Mouse (Mus musculus) mesoderm, embryonic 11.5 days (tissue): ENCODE data around the gene Plxna4.

Experiments
- DNase-seq: peaks from one replicate; pipeline ENCODE4 v3.0.0-alpha.2; 2012; ENCODE audit warnings: low read depth, low spot score

Plxna4 gene

DNA sequence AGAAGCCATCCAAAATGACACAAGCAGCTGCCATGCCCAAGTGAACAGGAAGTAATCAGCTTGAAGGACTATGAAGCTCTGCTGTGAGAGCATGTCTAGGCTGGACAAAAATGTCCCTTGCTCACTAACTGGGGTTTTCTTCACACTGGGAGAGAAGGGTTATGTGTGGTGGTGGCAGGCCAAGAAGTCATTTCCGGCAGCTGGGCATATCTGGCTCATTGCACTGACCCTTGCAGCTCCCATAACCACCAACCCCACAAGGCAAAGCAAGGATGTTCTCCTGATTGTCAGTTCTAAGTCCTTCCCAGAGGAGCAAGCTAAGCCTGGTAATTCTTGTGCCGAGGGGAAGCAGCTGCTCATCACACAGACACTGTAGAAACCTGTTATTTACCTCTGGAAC is 239.0 kb downstream of the Plxna4 start:
- DNase-seq, result no peak

DNA sequence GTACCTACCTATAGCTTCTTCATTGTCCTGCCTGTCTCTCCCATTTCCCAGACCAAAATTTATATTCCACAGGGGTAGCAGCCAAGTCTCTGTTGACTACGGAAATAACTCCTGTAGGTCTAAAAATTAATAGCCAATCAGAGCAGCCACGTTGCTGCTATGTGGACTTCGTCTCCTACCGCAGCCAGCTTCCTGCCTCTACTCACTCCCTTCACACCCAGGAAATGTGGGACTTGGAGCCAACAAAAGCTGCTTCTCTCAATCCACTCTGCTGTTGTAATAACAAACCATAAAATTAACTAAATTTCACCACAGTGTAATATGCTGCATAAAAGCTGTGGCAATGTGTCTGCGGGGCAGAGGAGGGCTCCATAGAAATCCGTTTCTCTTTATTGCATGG is 239.9 kb downstream of the Plxna4 start:
- DNase-seq, result no peak

DNA sequence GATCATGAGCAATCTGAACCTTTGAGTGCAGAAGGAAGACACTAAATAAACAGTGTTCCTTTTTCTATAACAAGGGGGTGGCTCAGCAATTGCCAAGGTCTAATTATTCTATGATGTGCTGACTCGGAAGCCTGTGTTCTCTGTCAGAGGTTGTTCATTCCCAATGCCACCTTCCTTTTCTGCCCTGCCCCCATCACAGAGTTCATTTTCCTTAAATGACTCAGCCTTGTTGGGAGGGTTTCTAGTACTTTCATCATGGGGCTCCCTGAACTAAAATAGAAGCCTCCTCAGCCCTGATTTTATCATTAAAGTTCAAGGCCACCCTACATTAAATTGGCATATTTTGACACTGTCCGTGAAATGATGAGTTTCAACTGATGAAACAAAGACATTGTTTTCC is 242.0 kb downstream of the Plxna4 start:
- no peak for DNase-seq

DNA sequence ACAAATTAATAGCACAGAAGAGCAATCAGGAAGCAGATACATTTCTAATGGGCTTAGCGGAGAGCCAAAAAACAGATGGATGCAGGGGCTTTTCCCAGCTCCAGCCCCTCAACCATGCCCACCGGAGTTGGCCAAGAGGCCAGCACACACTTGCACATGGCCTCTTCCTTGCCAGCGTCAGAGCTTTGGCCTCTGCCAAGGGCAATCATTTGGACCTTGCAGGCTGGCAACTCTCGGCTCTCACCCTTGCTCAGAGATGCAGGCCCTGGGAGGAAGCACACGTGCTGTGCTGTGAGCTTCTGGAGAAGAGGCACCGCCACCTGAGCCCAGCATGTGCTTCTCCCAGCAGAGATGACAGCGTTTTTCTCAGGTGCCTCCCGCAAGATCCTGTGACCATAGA is 245.3 kb downstream of the Plxna4 start:
- no peak for DNase-seq

DNA sequence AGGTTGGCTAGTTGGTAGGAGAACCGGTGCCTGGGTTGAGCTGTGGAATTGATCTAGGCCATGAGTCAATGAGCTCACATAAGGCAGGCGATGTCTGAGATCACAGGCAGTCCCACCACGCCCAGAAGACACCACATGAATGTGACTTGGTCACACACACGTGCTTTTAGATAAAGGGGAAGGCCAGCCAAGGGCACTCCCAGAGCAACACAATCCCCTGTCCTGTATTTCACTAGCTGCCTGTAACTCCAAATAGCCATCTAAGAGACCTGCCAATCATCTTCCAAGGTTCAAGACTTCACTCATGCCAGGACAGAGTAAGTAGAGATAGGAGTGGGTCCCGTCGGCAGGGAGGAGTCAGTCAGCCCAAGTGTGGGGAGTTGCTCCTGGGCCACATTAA is 245.7 kb downstream of the Plxna4 start:
- no peak for DNase-seq

DNA sequence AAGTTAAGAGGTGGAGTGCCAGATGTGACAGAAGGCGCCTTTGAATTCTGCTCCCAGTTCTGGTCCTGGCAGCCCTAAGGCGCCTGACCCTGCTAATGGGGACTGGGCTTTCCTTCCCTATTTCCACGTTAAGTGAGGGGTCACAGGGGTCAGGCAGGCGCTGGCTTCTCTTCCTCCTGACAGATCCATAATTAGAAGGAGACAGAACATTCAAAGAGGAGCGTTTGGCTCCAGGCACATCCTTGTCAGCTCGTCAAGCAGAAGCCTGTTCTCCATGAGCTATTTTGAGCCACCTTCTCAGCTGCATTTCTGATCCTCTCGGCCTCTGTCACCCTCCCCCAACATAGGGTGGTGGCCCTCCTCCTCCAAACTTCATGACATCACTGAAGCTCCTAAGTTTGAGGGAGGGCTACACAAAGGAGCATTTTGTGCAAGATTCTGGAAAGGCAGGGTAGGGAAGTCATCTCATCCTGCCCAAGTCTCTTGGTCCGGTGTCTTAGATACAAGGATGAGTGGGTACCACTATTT is 249.5 kb downstream of the Plxna4 start:
- peak; percentile 30 for DNase-seq

DNA sequence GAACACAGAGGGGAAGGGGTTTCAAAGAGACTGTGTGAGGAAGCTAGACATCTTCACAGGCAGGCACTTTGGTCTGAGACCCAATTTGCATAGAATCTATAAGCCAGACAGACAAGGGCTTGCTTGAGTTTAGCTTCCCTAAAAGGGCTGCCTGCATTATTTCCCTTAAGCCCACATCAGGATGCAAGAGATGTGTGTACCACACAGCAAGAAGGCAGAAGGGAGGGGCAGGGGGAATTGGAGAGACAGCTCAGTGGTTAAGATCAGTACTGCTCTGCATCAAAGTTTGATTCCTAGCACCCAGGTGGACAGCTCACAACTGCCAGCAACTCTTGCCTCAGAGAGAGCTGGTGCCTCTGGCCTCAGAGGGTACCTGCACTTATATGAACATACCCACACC is 256.7 kb downstream of the Plxna4 start:
- DNase-seq, result no peak

DNA sequence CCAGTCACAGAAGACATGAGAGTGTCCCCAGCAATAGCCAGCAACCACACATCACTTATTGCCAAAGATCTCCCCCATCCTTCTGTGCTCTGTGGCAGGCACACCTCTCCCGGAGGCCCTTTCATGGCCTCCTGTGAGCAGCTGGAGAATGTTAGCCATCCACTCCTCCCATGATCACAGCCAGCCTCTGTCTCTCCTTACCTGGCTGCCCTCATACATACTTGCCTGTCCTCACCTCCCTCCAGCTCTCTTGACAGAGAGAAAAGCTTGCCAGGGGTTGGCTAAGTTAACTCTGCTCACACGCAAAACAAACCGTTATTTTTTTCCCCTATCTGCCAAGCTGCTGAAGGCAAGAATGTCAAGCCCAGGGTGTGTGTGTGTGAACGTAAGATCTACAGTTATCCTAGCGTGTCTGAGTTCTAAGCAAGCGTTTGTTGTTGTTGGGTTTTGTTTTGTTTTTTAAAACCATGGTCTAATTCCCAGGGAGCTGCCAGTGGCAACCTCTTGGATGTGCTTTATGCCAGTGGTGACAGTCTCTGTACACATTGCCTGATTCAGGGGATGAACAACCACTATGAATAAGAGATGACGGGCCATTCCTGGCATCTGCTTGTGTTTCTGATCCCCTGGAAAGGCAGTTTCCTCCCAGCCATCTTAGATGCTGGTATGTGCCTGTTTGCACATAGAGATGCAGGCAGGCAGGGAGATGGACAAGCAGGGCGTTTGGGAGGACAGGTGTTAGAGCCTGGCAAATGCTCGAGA is 257.8 kb downstream of the Plxna4 start:
- no peak for DNase-seq

DNA sequence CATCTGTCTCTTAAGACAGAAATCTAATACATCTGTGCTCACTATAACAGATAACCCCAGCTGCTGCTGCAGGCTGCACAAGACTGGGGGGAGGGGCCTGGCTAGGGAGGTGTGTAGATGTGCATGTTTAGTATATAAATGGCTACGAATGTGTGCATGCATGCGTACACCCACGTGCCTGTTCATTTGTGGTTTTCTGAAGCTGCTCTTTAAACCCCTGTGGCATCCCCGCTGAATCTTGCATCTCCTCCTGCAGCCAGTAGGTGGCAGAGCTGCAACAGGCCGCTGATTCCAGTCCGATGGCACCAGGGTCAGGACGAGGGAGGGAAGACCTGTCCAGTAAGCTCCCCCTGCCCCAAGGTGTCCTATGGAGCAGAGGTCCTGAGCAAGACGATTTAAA is 260.0 kb downstream of the Plxna4 start:
- peak; percentile 80 for DNase-seq

DNA sequence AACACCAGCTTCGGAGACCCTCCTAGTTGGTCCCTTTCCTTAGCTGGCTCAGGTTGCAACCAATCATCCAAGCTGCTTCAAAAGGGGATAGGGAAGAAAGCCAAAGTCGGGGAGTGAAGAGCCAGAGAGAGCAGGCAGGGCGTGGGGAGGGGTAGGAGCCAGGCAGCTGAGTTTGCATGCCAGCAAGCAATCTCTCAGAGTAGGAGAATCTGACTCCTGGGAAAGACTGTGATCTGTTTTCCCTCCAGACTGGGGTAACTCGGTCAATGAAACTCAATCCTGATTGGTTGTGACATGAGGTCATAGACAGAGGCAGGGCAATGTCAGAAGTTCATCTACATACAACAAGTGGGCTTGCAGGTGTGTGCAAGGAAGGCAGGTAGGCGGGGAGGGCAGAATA is 260.8 kb downstream of the Plxna4 start:
- DNase-seq, result no peak

DNA sequence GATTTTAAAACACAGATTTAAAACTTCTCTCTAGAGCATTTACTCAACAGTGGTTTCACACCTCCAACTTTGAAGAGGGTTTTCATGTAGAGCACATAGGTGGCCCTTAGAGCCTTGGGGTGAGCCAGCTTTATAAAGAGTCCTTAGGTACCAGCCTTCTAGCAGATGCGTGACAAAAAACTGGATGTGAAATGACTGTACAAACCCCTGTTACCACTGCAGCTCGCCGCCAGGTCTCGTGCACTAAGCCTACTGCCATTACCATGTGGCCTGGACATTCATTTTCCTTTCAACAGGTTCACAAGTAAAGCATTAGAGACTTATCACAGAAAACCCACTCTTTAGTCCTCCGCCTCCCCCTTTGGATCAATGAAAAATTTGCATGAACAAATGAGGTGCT is 261.6 kb downstream of the Plxna4 start:
- no peak for DNase-seq

DNA sequence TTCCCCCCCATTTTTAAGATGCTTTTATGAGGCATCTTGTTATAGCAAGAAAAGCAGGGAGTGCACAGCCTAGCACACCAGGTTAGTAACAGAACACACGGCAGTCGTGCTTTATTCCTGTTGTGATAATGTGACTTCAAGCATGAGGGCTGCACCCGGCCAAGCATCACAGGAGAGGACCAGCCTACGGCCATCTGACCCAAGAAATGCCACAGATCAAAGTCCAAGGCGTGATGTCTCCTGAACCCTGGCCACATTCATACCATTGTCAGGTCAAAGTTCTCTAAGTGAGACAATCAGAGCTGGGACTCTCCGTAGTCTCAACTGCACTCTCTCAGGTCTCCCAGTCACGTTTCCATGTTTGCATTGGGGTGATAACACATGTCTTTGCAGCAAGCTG is 262.1 kb downstream of the Plxna4 start:
- DNase-seq, result no peak

DNA sequence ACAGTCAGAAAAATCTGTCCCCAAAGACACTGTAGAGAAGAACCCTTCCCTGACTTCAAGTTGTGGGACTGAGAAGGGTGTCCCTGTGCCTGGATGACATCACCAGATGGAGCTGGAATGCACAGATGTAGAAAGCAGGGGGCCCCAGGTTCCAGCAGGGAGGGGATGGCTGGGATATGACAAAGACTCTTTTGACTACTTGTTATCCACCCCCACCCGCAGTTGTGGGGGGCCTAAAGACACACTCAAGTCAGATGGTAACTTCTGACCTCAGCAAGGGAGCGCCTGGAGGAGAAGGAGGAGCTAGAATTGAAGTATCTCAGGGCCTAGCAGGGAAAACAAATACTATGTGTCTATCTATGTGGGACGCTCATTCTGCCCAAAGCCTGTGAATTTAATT is 266.8 kb downstream of the Plxna4 start:
- peak; percentile 40 for DNase-seq

DNA sequence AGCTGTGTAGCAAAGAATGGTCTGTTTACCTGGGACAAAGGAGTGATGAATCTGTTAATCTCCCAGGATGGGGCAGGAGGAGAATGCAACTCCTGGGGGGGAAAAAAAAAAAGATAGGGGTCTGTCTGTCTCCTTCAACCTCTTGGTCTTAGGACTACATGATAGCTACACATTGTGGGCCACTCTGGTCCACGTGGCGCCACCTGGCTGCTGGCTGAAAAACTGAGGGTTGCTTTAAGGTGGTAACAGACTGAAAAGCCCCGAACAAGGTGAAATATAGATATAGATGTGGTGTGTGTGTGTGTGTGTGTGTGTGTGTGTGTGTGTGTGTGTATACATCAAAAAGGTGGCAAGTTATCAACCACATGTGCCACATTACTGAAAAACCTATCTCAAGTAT is 267.7 kb downstream of the Plxna4 start:
- no peak for DNase-seq

DNA sequence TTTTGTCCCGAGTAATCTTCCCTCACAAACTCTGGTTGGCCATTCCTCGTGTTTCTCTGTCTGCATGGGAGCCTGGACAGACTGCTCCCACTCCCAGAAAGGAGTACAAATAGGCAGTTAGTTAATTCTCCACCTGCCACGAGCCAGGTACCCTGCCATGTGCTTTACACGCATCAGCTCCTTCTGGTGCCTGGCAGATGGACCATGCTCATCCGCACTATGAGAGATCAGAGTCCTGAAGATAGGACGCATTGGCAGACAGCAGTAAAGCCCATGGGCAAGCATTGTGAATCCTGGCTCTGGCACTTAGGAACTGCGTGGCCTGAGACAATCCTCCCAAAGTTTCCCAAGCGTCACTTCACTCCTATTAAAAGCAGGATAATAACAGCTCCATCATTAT is 270.5 kb downstream of the Plxna4 start:
- DNase-seq, result no peak

DNA sequence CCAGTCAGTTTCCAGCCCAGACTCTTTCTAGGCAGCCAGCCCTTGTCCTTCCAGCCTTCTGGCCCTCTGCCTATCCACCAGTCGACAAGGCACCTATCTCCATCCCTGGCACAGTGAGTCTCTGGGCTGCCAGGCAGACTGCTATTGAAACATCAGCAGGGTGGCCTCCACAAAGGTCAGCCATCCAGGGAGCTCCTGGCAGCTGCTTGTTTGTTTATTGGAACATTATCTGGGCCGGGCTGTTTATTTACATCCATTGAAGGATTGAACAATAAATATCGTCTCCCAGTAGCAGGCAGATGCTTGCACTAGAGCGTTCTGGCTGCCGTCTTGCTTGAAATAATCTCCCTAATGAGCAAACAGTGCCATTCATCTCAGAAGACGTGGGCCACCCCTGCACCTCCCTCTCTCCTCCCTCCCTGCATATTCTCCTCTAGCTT is 273.0 kb downstream of the Plxna4 start:
- no peak for DNase-seq

DNA sequence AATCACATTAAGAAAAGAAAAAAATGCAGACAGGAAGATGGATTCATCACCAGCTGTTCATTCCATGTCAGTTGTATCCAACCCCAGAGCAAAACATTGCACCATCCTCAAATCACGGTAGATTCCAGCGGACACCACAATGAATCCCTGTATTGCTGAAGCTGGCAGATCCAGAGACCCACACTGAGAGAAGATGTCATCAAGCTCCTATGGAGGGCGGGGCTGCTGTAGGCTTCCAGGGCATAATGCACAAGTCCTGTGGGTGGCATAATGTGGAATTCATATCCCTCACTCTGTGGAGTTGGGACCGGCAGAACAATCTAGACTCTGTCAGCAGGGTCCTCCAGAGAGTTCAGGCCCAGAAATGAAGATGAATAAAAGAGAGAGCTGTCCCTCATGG is 278.8 kb downstream of the Plxna4 start:
- no peak for DNase-seq

DNA sequence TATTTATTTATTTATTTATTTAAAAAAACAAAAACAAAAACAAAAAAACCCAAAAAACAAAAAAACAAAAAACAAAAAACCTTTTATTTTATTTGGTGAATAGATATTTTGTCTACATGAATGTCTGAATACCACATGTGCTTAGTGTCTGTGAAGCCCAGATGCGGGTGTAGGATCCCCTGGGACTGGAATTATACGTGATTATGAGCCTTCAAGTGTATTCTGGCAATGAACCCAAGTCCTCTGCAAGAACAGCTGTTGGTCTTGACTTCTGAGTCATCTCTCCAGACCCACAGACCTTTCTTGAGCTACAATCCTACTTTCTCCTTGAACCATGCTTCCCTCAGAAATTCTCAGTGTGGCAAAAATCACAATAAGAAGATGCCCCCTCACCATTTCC is 287.4 kb downstream of the Plxna4 start:
- no peak for DNase-seq

DNA sequence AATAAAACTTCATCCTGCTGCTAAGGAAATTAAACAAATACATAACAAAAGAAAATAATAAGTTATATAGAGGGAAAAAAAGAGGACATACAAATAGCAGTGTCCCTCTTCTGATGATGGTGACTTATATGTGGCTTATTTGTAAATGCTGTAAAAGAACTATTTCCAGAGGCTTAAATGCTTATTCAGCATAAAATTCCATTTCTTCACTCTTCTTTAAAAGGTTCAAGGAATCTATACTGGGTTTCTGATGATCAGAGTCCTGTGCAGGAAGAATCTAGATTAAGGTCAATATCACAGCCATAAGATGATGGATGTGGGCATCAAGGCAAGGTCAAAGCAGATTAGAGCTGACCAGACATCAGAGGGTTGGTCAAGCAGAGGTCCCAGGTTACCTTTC is 306.5 kb downstream of the Plxna4 start:
- no peak for DNase-seq

DNA sequence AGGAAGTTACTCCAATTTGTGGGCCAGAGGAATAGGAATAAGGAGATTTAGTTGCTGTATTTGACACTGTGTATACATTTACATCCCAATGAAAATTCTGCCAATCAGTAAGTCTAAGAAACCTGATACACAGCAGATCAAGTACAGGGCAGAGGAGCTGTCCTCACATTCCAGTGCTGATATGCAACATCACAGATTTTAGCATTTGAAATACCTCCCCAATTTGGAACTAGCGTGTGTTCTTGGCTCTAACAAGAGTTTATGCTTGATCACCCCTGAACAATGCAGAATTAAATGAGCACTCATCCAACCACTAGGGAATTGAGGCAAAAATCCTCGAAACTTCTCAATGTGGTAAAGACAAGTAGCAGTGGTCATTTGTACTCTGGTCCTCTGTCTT is 307.3 kb downstream of the Plxna4 start:
- DNase-seq, result peak; percentile 68

DNA sequence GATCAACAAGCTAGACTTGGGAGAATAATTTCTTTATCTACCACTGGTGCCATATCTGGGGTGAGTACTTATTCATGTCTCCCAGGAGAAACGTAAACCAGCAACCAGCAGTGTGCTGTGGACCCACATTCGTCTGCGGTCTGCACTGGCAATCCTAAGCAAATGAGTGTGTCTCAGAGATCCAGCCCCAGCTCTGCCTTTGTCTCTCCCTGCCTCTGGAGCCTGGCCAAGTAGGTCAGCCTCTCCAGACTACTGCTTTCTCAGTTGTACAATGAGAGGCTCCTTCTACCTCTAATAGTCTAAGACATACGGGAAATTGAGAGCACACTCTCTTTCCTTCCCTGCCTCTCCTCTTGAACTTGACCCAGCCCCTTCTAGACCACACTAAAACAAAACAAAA is 316.5 kb downstream of the Plxna4 start:
- no peak for DNase-seq

DNA sequence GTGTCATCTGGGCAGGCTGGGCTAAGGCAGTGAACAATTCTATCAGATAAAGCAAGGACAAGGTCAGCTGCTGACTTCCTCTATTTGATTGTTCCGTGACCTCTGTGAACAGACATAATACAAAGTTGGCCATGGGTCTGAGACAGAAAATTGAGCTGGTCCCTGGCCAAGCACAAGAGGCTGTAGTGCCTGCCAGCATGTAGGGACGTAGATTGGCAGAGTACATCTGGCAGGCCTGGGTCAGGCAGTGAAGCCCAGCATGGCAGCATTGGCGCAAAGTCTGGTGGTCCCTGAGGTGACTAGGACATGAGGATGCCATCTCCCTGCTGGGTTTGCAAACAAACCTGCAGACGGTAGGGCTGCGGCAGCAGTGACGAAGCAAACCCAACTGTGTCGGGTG is 321.9 kb downstream of the Plxna4 start:
- no peak for DNase-seq

DNA sequence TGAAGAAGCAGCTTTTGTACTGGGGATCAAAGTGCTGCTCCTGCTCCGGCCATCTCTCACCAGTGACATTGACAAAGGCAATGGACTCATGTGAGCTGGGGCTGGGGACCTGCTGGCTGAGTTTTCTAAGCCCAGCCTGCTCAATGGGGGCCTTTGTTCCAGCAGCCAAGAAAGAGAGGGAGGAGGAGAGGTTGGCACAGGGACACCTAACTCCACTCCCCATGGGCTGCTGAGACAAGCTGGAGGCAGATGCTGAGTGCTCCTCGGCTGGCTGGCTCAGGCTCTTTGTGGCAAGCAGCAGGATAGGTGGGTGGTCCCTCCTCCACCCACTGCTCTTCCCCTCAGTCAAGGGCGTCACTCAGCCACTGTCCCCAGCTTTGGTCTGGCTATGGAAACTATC is 326.7 kb downstream of the Plxna4 start:
- peak; percentile 15 for DNase-seq

DNA sequence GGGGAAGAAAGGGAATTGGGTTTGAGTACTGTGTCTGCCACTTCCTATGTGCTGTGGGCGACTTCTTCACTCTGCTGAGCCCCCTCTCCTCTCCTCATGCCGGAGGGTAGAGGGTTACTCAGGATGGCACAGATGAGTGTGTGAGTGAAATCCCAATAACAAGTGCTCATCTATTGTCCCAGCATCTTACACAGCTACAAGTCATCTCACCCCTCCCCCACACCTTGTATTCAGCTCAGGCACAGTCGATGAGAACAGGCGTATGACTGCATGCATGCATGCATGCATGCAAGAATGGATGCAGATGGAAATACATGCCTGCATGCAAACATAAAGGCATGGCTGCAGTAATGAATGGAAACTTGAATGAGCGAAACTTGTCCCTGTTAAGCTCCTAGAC is 327.7 kb downstream of the Plxna4 start:
- no peak for DNase-seq
